Comparison of ENCODE assay signal across 15 mouse cellular contexts in genomic region chr2:165839317-165839652, GRCm38 (mm10). TPM values are rescaled to one million over a fixed set of nuclear protein-coding genes. Genes with fewer than 3 reads are reported as not detected.
A peak's percentile ranks its signal among the peaks of the same experiment; 100 is the strongest.
DNase-seq lines count a peak whose midpoint lies in the region; ATAC-seq lines count a peak whose summit lies in the region.
"Had no signal": no experiment of that assay in that cellular context is flagged by ENCODE, and none has a peak within 500 bp of the region (broad histone marks: within the 10 kb centered on the region; RNA-seq: fewer than 3 reads in every experiment).

No protein-coding gene starts in this region.

- 65% methylated on average over 2 of the region's 2 CpGs for WGBS in intestine, embryonic 15.5 days
- WGBS in intestine, embryonic 16.5 days = 50% methylated on average over 2 of the region's 2 CpGs
- WGBS in midbrain, embryonic 14.5 days = 49% methylated on average over 2 of the region's 2 CpGs
- WGBS in midbrain, embryonic 11.5 days = 92% methylated on average over 2 of the region's 2 CpGs
- 46% methylated on average over 2 of the region's 2 CpGs for WGBS in hindbrain, embryonic 15.5 days
- 38% methylated on average over 2 of the region's 2 CpGs for WGBS in neural tube, embryonic 15.5 days

- no peak for ATAC-seq in intestine, embryonic 15.5 days
- no peak for ATAC-seq in intestine, embryonic 16.5 days
- no peak for ATAC-seq in midbrain, embryonic 14.5 days (ENCODE audit: low FRiP score, low TSS enrichment)
- ATAC-seq in midbrain, embryonic 11.5 days (ENCODE audit: low FRiP score) = no peak
- ATAC-seq in hindbrain, embryonic 15.5 days (ENCODE audit: low FRiP score, low read depth) = no peak
- ATAC-seq in neural tube, embryonic 15.5 days (ENCODE audit: low FRiP score) = 0 out of 2 replicates have a peak, but pooled peaks have one; percentile 3
- ATAC-seq: liver, embryonic 12.5 days had no signal

- H3K4me3 ChIP-seq in intestine, embryonic 15.5 days (replicated peaks) = no peak overlapping the region
- H3K4me3 ChIP-seq in intestine, embryonic 16.5 days (ENCODE audit: low read length) = no peak overlapping the region
- no peak overlapping the region for H3K4me3 ChIP-seq in midbrain, embryonic 14.5 days (replicated peaks; ENCODE audit: low read depth, low read length)
- H3K4me3 ChIP-seq in midbrain, embryonic 11.5 days (ENCODE audit: low read depth, low read length) = no peak overlapping the region
- no peak overlapping the region for H3K4me3 ChIP-seq in hindbrain, embryonic 15.5 days
- no peak overlapping the region for H3K4me3 ChIP-seq in neural tube, embryonic 15.5 days (replicated peaks)
- H3K4me3 ChIP-seq: liver, embryonic 12.5 days; lung, embryonic 15.5 days had no signal

- H3K36me3 ChIP-seq in intestine, embryonic 15.5 days = peaks cover 74% of the 10 kb centered on the region
- peaks cover 34% of the 10 kb centered on the region for H3K36me3 ChIP-seq in intestine, embryonic 16.5 days (ENCODE audit: control insufficient read depth, insufficient read depth, low read length)
- H3K36me3 ChIP-seq in midbrain, embryonic 14.5 days (ENCODE audit: control insufficient read depth, insufficient read depth, low read length) = peaks cover 96% of the 10 kb centered on the region
- H3K36me3 ChIP-seq in midbrain, embryonic 11.5 days (ENCODE audit: control insufficient read depth, insufficient read depth, low read length) = peaks cover 41% of the 10 kb centered on the region
- peaks cover 48% of the 10 kb centered on the region for H3K36me3 ChIP-seq in hindbrain, embryonic 15.5 days
- H3K36me3 ChIP-seq in neural tube, embryonic 15.5 days = peaks cover 74% of the 10 kb centered on the region

- H3K4me2 ChIP-seq in intestine, embryonic 15.5 days (replicated peaks) = no peak overlapping the region
- H3K4me2 ChIP-seq in intestine, embryonic 16.5 days (ENCODE audit: low read depth, low read length) = no peak overlapping the region
- no peak overlapping the region for H3K4me2 ChIP-seq in midbrain, embryonic 14.5 days (ENCODE audit: low read length)
- no peak overlapping the region for H3K4me2 ChIP-seq in midbrain, embryonic 11.5 days
- H3K4me2 ChIP-seq in hindbrain, embryonic 15.5 days = no peak overlapping the region
- H3K4me2 ChIP-seq in neural tube, embryonic 15.5 days = no peak overlapping the region
- H3K4me2 ChIP-seq: liver, embryonic 12.5 days; lung, embryonic 15.5 days had no signal

- 0 out of 2 replicates have a peak overlapping the region, but pooled peaks have one; percentile 5 for H3K27ac ChIP-seq in intestine, embryonic 15.5 days
- H3K27ac ChIP-seq in intestine, embryonic 16.5 days (ENCODE audit: low read length) = no peak overlapping the region
- peak overlapping the region; percentile 80 for H3K27ac ChIP-seq in midbrain, embryonic 14.5 days (replicated peaks; ENCODE audit: low read depth, low read length)
- no peak overlapping the region for H3K27ac ChIP-seq in midbrain, embryonic 11.5 days (ENCODE audit: low read depth, low read length)
- peak overlapping the region; percentile 62 for H3K27ac ChIP-seq in hindbrain, embryonic 15.5 days (replicated peaks)
- peak overlapping the region; percentile 67 for H3K27ac ChIP-seq in neural tube, embryonic 15.5 days (replicated peaks)
- H3K27ac ChIP-seq: liver, embryonic 12.5 days; lung, embryonic 15.5 days had no signal

- H3K9ac ChIP-seq in intestine, embryonic 15.5 days = no peak overlapping the region
- H3K9ac ChIP-seq in intestine, embryonic 16.5 days (ENCODE audit: low read depth, low read length) = no peak overlapping the region
- H3K9ac ChIP-seq in midbrain, embryonic 14.5 days (replicated peaks; ENCODE audit: low read length) = no peak overlapping the region
- H3K9ac ChIP-seq in midbrain, embryonic 11.5 days (ENCODE audit: low read length) = no peak overlapping the region
- no peak overlapping the region for H3K9ac ChIP-seq in hindbrain, embryonic 15.5 days
- H3K9ac ChIP-seq in neural tube, embryonic 15.5 days (replicated peaks) = no peak overlapping the region
- H3K9ac ChIP-seq: liver, embryonic 12.5 days; lung, embryonic 15.5 days had no signal

- no peak for DNase-seq in midbrain, embryonic 14.5 days
- DNase-seq in midbrain, embryonic 11.5 days (ENCODE audit: low spot score, missing footprints) = no peak
- DNase-seq in urinary bladder, adult 2 months (ENCODE audit: low spot score) = no peak
- no peak for DNase-seq in layer of hippocampus, adult 9-11 months
- DNase-seq: adrenal gland, adult 2 months; cerebellum, postnatal 10 days; gastrocnemius, postnatal 14 days; right cerebral cortex, postnatal 4 days had no signal

- H3K27me3 ChIP-seq in intestine, embryonic 15.5 days (replicated peaks) = no peaks in the 10 kb centered on the region
- H3K27me3 ChIP-seq in intestine, embryonic 16.5 days (replicated peaks; ENCODE audit: control insufficient read depth, insufficient read depth, low read length) = no peaks in the 10 kb centered on the region
- H3K27me3 ChIP-seq in midbrain, embryonic 14.5 days (ENCODE audit: control insufficient read depth, insufficient read depth, low read length) = no peaks in the 10 kb centered on the region
- no peaks in the 10 kb centered on the region for H3K27me3 ChIP-seq in midbrain, embryonic 11.5 days (ENCODE audit: control insufficient read depth, insufficient read depth, low read length)
- H3K27me3 ChIP-seq in hindbrain, embryonic 15.5 days = no peaks in the 10 kb centered on the region
- no peaks in the 10 kb centered on the region for H3K27me3 ChIP-seq in neural tube, embryonic 15.5 days (replicated peaks)
- H3K27me3 ChIP-seq: CH12.LX; liver, embryonic 12.5 days; lung, embryonic 15.5 days had no signal

- no peaks in the 10 kb centered on the region for H3K9me3 ChIP-seq in intestine, embryonic 15.5 days
- no peaks in the 10 kb centered on the region for H3K9me3 ChIP-seq in intestine, embryonic 16.5 days (ENCODE audit: control insufficient read depth, low read length)
- H3K9me3 ChIP-seq in midbrain, embryonic 14.5 days (ENCODE audit: control insufficient read depth, low read length) = no peaks in the 10 kb centered on the region
- no peaks in the 10 kb centered on the region for H3K9me3 ChIP-seq in midbrain, embryonic 11.5 days (ENCODE audit: control insufficient read depth, low read length)
- no peaks in the 10 kb centered on the region for H3K9me3 ChIP-seq in hindbrain, embryonic 15.5 days
- H3K9me3 ChIP-seq in neural tube, embryonic 15.5 days (replicated peaks) = no peaks in the 10 kb centered on the region
- H3K9me3 ChIP-seq: liver, embryonic 12.5 days; lung, embryonic 15.5 days had no signal

- H3K4me1 ChIP-seq in intestine, embryonic 15.5 days (replicated peaks) = no peaks in the 10 kb centered on the region
- no peaks in the 10 kb centered on the region for H3K4me1 ChIP-seq in intestine, embryonic 16.5 days (ENCODE audit: control insufficient read depth, insufficient read depth, low read length)
- peaks cover 19% of the 10 kb centered on the region for H3K4me1 ChIP-seq in midbrain, embryonic 14.5 days (ENCODE audit: control insufficient read depth, insufficient read depth, low read length)
- H3K4me1 ChIP-seq in midbrain, embryonic 11.5 days (ENCODE audit: control insufficient read depth, insufficient read depth, low read length) = no peaks in the 10 kb centered on the region
- H3K4me1 ChIP-seq in hindbrain, embryonic 15.5 days (replicated peaks) = peaks cover 21% of the 10 kb centered on the region
- H3K4me1 ChIP-seq in neural tube, embryonic 15.5 days = peaks cover 24% of the 10 kb centered on the region
- H3K4me1 ChIP-seq: liver, embryonic 12.5 days had no signal

RNA-seq across cellular contexts. Expression of gene Zmynd8, which starts 59.5 kb away (rescaled TPM):
- polyA plus RNA-seq in intestine, embryonic 15.5 days (2015; fragmentation: Nextera tagmentation; extraction: Ambion mirVana) = 64.7 and 66.2 TPM in 2 replicates
- polyA plus RNA-seq in intestine, embryonic 16.5 days (2015; fragmentation: Nextera tagmentation; extraction: Ambion mirVana) = 57.3 and 61.6 TPM in 2 replicates
- 64.4 and 67.8 TPM in 2 replicates for polyA plus RNA-seq in midbrain, embryonic 14.5 days (2014; fragmentation: Nextera tagmentation; extraction: Ambion mirVana)
- polyA plus RNA-seq in midbrain, embryonic 11.5 days (2014; fragmentation: Nextera tagmentation; extraction: Ambion mirVana) = 43.1 and 45.6 TPM in 2 replicates
- 71.8 and 79.2 TPM in 2 replicates for polyA plus RNA-seq in hindbrain, embryonic 15.5 days (2015; fragmentation: Nextera tagmentation; extraction: Ambion mirVana)
- 79.3 and 79.5 TPM in 2 replicates for polyA plus RNA-seq in neural tube, embryonic 15.5 days (2015; fragmentation: Nextera tagmentation; extraction: Ambion mirVana)
- 35.3 and 46.7 TPM in 2 replicates for polyA plus RNA-seq in urinary bladder, adult 2 months (2012; rRNA removed)

Comparison
In these comparisons a context has a peak if more than half of its experiments do, and no peak if none do; other contexts are left out.
1. H3K27ac ChIP-seq: peak in intestine, embryonic 15.5 days (single experiment), midbrain, embryonic 14.5 days (single experiment), hindbrain, embryonic 15.5 days (single experiment) and neural tube, embryonic 15.5 days (single experiment); none in intestine, embryonic 16.5 days (single experiment) and midbrain, embryonic 11.5 days (single experiment).